ENCODE assay signal across 30 mouse cellular contexts in genomic region chr17:15773956-15774355, GRCm38 (mm10). TPM values are rescaled to one million over a fixed set of nuclear protein-coding genes. Genes with fewer than 3 reads are reported as not detected.
A peak's percentile ranks its signal among the peaks of the same experiment; 100 is the strongest.
DNase-seq lines count a peak whose midpoint lies in the region; ATAC-seq and TF ChIP-seq lines count a peak whose summit lies in the region.
"Had no signal": no experiment of that assay in that cellular context is flagged by ENCODE, and none has a peak within 500 bp of the region (broad histone marks: within the 10 kb centered on the region; RNA-seq: fewer than 3 reads in every experiment).

No protein-coding gene starts in this region.

- TF ChIP-seq POLR2A in bone marrow macrophage, adult 2 months (IDR thresholded peaks at IDR 0.05; ENCODE audit: borderline replicate concordance, low read depth, low read length): no peak

- 87% methylated on average over 6 of the region's 6 CpGs for WGBS in midbrain, embryonic 11.5 days
- 76% methylated on average over 6 of the region's 6 CpGs for WGBS in midbrain, embryonic 15.5 days

- H3K4me3 ChIP-seq in midbrain, embryonic 11.5 days (ENCODE audit: low read depth, low read length): no peak overlapping the region
- no peak overlapping the region for H3K4me3 ChIP-seq in midbrain, embryonic 15.5 days
- no peak overlapping the region for H3K4me3 ChIP-seq in bone marrow macrophage, adult 2 months (ENCODE audit: insufficient read depth, low read length)
- H3K4me3 ChIP-seq: forebrain, embryonic 13.5 days; hindbrain, embryonic 12.5 days; intestine, embryonic 15.5 days; limb, embryonic 13.5 days; midbrain, embryonic 12.5 days had no signal

- H3K4me2 ChIP-seq in midbrain, embryonic 11.5 days: no peak overlapping the region
- H3K4me2 ChIP-seq in midbrain, embryonic 15.5 days: no peak overlapping the region
- H3K4me2 ChIP-seq: forebrain, embryonic 13.5 days; heart, embryonic 11.5 days; hindbrain, embryonic 12.5 days; intestine, embryonic 15.5 days; limb, embryonic 13.5 days; liver, embryonic 11.5 days; lung, embryonic 14.5 days; midbrain, embryonic 12.5 days had no signal

- H3K27ac ChIP-seq in midbrain, embryonic 11.5 days (ENCODE audit: low read depth, low read length): no peak overlapping the region
- no peak overlapping the region for H3K27ac ChIP-seq in midbrain, embryonic 15.5 days
- H3K27ac ChIP-seq in bone marrow macrophage, adult 2 months (ENCODE audit: insufficient read depth, low read depth, low read length): peak overlapping the region; percentile 72
- H3K27ac ChIP-seq: forebrain, embryonic 13.5 days; hindbrain, embryonic 12.5 days; hindbrain, postnatal 0 days; intestine, embryonic 15.5 days; kidney, postnatal 0 days; limb, embryonic 13.5 days; midbrain, embryonic 12.5 days had no signal

- no peak overlapping the region for H3K9ac ChIP-seq in midbrain, embryonic 11.5 days (ENCODE audit: low read length)
- H3K9ac ChIP-seq in midbrain, embryonic 15.5 days: no peak overlapping the region
- H3K9ac ChIP-seq: forebrain, embryonic 13.5 days; hindbrain, embryonic 12.5 days; intestine, embryonic 15.5 days; limb, embryonic 13.5 days; lung, embryonic 14.5 days; midbrain, embryonic 12.5 days had no signal

- DNase-seq in midbrain, embryonic 11.5 days (ENCODE audit: low spot score, missing footprints): peak; percentile 77
- no peak for DNase-seq in right cerebral cortex, adult 18-20 months
- DNase-seq in urinary bladder, adult 18-20 months (ENCODE audit: low spot score in 2 of 2): no peak
- DNase-seq in gastrocnemius, postnatal 4 days (ENCODE audit: low spot score in 2 of 2): no peak
- DNase-seq: adrenal gland, postnatal 10 days; cerebellum, adult 11 months; cerebellum, adult 9-11 months; gastrocnemius, postnatal 10 days; heart, postnatal 36 days; kidney, adult 2 months; kidney, postnatal 4 days; lung, embryonic 14.5 days; retina, postnatal 1 day; right cerebral cortex, postnatal 25 days; thymus, adult 2 months; thymus, postnatal 4 days had no signal

- no peaks in the 10 kb centered on the region for H3K27me3 ChIP-seq in midbrain, embryonic 11.5 days (ENCODE audit: control insufficient read depth, insufficient read depth, low read length)
- H3K27me3 ChIP-seq in midbrain, embryonic 15.5 days (replicated peaks): no peaks in the 10 kb centered on the region
- H3K27me3 ChIP-seq: forebrain, embryonic 13.5 days; hindbrain, embryonic 12.5 days; intestine, embryonic 15.5 days; limb, embryonic 13.5 days; midbrain, embryonic 12.5 days; Patski had no signal

- ATAC-seq in midbrain, embryonic 11.5 days (ENCODE audit: low FRiP score): no peak
- ATAC-seq in midbrain, embryonic 15.5 days (replicated peaks): no peak
- ATAC-seq in megakaryocyte, adult 5-6 weeks (ENCODE audit: poor library complexity, severe bottlenecking): peak; percentile 69
- ATAC-seq: hindbrain, postnatal 0 days; intestine, embryonic 15.5 days; Patski had no signal

- peaks cover 8% of the 10 kb centered on the region; the same call in 1 of the 2 replicates for H3K36me3 ChIP-seq in midbrain, embryonic 11.5 days (ENCODE audit: control insufficient read depth, insufficient read depth, low read length)
- H3K36me3 ChIP-seq in midbrain, embryonic 15.5 days (replicated peaks): peaks cover 21% of the 10 kb centered on the region; the same call in 1 of the 2 replicates
- H3K36me3 ChIP-seq: intestine, embryonic 15.5 days had no signal

- TF ChIP-seq CTCF in bone marrow macrophage, adult 2 months (IDR thresholded peaks at IDR 0.05; ENCODE audit: low read depth, low read length): no peak

- H3K4me1 ChIP-seq in midbrain, embryonic 11.5 days (ENCODE audit: control insufficient read depth, insufficient read depth, low read length): no peaks in the 10 kb centered on the region
- H3K4me1 ChIP-seq in midbrain, embryonic 15.5 days: no peaks in the 10 kb centered on the region
- peaks cover 14% of the 10 kb centered on the region for H3K4me1 ChIP-seq in bone marrow macrophage, adult 2 months (ENCODE audit: control insufficient read depth, insufficient read depth, low read length)
- H3K4me1 ChIP-seq: forebrain, embryonic 13.5 days; hindbrain, embryonic 12.5 days; intestine, embryonic 15.5 days; limb, embryonic 13.5 days; midbrain, embryonic 12.5 days had no signal

- no peaks in the 10 kb centered on the region for H3K9me3 ChIP-seq in midbrain, embryonic 11.5 days (ENCODE audit: control insufficient read depth, low read length)
- no peaks in the 10 kb centered on the region for H3K9me3 ChIP-seq in midbrain, embryonic 15.5 days
- H3K9me3 ChIP-seq: forebrain, embryonic 13.5 days; hindbrain, embryonic 12.5 days; intestine, embryonic 15.5 days; limb, embryonic 13.5 days; midbrain, embryonic 12.5 days had no signal

RNA-seq across cellular contexts. Expression of gene Rgmb, which starts 56.9 kb away (rescaled TPM):
- polyA plus RNA-seq in midbrain, embryonic 11.5 days (2014; fragmentation: Nextera tagmentation; extraction: Ambion mirVana): 72.6 and 73.0 TPM in 2 replicates
- 73.1 and 76.5 TPM in 2 replicates for polyA plus RNA-seq in midbrain, embryonic 15.5 days (2015; fragmentation: Nextera tagmentation; extraction: Ambion mirVana)
- polyA plus RNA-seq in bone marrow macrophage, adult 2 months (2012; ENCODE audit: insufficient read depth, insufficient read length, missing spikeins): 12.6 and 14.5 TPM in 2 replicates
- total RNA-seq in megakaryocyte, adult 5-6 weeks (2015): 3.4 and 3.8 TPM in 2 replicates
- total RNA-seq in megakaryocyte, adult 5-6 weeks (2017): 1.7 and 2.3 TPM in 2 replicates
- total RNA-seq in gastrocnemius, postnatal 4 days (2021): 10 to 100 TPM; 70.7 to 85.5 TPM
- total RNA-seq: MEL had no signal
